Mouse (Mus musculus) intestine, embryonic 14.5 days (tissue): Measurements from ENCODE around the gene Gm21953. TPM values are rescaled to one million over a fixed set of nuclear protein-coding genes. Genes with fewer than 3 reads are reported as not detected.
"Not testable (repeated sequence)": the region's sequence is repeated elsewhere in the genome, so short reads cannot be mapped to it uniquely, and the experiment has no call there.

Experiments
- ATAC-seq: fragments of 200-750 bp; cut with Nextera tagmentation; replicated peaks from 2 replicates; pipeline ENCODE4 v1.8.0; 2017; ENCODE audit warnings: low read depth, moderate number of reproducible peaks, moderate TSS enrichment, moderate library complexity; ENCODE audit not compliant: low FRiP score, low TSS enrichment
- DNase-seq: peaks from one replicate; pipeline ENCODE4 v3.0.0-alpha.2; 2018; ENCODE audit warnings: low spot score
- H3K27ac ChIP-seq: fragments of 300-500 bp; sonication (generic); 2 replicates; pipeline ENCODE4 v1.5.1; 2014; ENCODE audit warnings: low read depth, mild to moderate bottlenecking, control low read depth
- H3K27me3 ChIP-seq: fragments of 300-500 bp; sonication (generic); replicated peaks from 2 replicates; pipeline ENCODE4 v1.6.1; 2014; ENCODE audit warnings: low read length, control low read depth; ENCODE audit not compliant: control insufficient read depth, insufficient read depth
- H3K36me3 ChIP-seq: fragments of 300-500 bp; sonication (generic); 2 replicates; pipeline ENCODE4 v1.6.1; 2014; ENCODE audit warnings: low read length, control low read depth; ENCODE audit not compliant: control insufficient read depth, insufficient read depth
- H3K4me1 ChIP-seq: fragments of 300-500 bp; sonication (generic); replicated peaks from 2 replicates; pipeline ENCODE4 v1.6.1; 2014; ENCODE audit warnings: low read length, control low read depth, mixed read lengths; ENCODE audit not compliant: control insufficient read depth, insufficient read depth
- H3K4me2 ChIP-seq: fragments of 300-500 bp; sonication (generic); 2 replicates; pipeline ENCODE4 v1.6.1; 2014; ENCODE audit warnings: low read length
- H3K4me3 ChIP-seq: fragments of 300-500 bp; sonication (generic); 2 replicates; pipeline ENCODE4 v1.5.1; 2014; ENCODE audit warnings: low read depth, low read length, control low read depth, mixed read lengths
- H3K9ac ChIP-seq: fragments of 300-500 bp; sonication (generic); 2 replicates; pipeline ENCODE4 v1.6.1; 2014; ENCODE audit warnings: mild to moderate bottlenecking, low read length
- H3K9me3 ChIP-seq: fragments of 300-500 bp; sonication (generic); 2 replicates; pipeline ENCODE4 v1.6.1; 2016; ENCODE audit warnings: low read length, control low read depth; ENCODE audit not compliant: control insufficient read depth
- WGBS: fragments of 180-500 bp; shearing (Covaris S2); extraction: QIAGEN DNeasy Blood & Tissue Kit; methylation state at CpG from one replicate; pipeline ENCODE4 v1.1.7; 2014; 5-methylcytosine and 5-hydroxymethylcytosine counted together
- polyA plus RNA-seq: library from polyadenylated mRNA; unstranded; fragments of >200 nt; fragmentation: Nextera tagmentation; extraction: Ambion mirVana; gene quantifications from 2 replicates; pipeline ENCODE4 v1.2.1, GENCODE M21; 2014

Gene Gm21953
- not detected in 2 replicates for polyA plus RNA-seq

- not testable (repeated sequence) for H3K4me1 ChIP-seq, H3K36me3 ChIP-seq, H3K9me3 ChIP-seq, H3K27ac ChIP-seq, H3K4me2 ChIP-seq, DNase-seq, H3K9ac ChIP-seq, H3K4me3 ChIP-seq, H3K27me3 ChIP-seq, ATAC-seq
- WGBS, result no CpG with 5 or more reads among the region's 18 CpGs
These were observed at the start of gene Gm21953 for GRCm38 (mm10) chr4:42293967-42294366. Gene Gm21953, plus strand, starts transcription at chr4:42294267.

DNA sequence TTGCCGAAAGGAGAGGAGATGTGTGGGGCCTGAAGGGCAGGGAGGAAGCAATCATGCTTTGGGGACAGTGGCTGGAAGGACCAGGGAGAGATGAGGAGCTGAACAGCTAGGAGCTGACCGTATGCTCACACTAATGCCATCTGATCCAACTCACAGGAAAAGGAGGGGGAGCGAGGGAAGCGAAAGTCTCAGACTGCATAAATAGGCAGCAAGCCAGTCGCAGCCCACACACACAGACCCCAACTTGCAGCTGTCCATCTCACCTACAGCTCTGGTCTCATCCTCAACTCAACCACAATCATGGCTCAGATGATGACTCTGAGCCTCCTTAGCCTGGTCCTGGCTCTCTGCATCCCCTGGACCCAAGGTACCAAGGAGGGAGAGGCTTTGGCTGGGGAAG lies 38.6 kb upstream of the Gm21953 start, which contains the start of gene Ccl21b:
Gene Ccl21b, plus strand, starts transcription at position 301 of the 400 bp plus-strand sequence.
- not testable (repeated sequence) for H3K9me3 ChIP-seq, H3K9ac ChIP-seq, DNase-seq, H3K4me2 ChIP-seq, H3K4me3 ChIP-seq, H3K4me1 ChIP-seq, ATAC-seq, H3K27ac ChIP-seq, H3K27me3 ChIP-seq, H3K36me3 ChIP-seq
- no CpG with 5 or more reads among the region's 5 CpGs for WGBS

DNA sequence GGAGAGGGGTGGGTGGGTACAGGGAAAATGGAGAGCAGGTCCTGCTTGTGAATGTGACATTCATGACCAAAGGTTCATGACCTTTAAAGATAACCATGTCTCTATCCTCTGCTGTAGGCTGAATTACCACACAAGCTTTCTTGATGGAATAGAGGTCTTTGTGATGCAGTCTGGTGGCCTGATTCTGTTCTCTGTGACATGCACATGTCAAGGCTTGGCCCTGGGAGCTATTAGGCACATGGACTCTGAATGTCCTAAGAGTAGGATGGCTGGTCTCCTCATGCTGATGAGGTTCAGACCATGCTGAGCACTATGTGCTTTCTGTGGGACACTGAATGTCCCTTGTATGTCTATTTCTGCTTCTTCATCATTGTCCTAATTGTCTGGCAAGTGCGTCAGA lies 24.0 kb downstream of the Gm21953 start, which contains the start of gene Fam205a3:
Gene Fam205a3, plus strand, starts transcription at position 301 of the 400 bp plus-strand sequence.
- not testable (repeated sequence) for H3K4me1 ChIP-seq, ATAC-seq, H3K4me2 ChIP-seq, H3K27me3 ChIP-seq, H3K9ac ChIP-seq, DNase-seq, H3K27ac ChIP-seq, H3K4me3 ChIP-seq, H3K9me3 ChIP-seq, H3K36me3 ChIP-seq
- no CpG with 5 or more reads among the region's 1 CpGs for WGBS

Other genes with a start within 250 kb of the Gm21953 start
- gene Gm3893, start 203.1 kb upstream of the Gm21953 start, polyA plus RNA-seq, result not detected in 2 replicates
- gene Gm13304, start 179.4 kb upstream of the Gm21953 start, polyA plus RNA-seq, result not detected in 2 replicates
- not detected in 2 replicates for gene Gm13306, start 140.8 kb upstream of the Gm21953 start, polyA plus RNA-seq
- gene Gm13305, start 125.7 kb upstream of the Gm21953 start, polyA plus RNA-seq, result not detected in 2 replicates
- not detected in 2 replicates for gene Gm10600, start 53.6 kb upstream of the Gm21953 start, polyA plus RNA-seq
- gene Ccl21b, start 38.5 kb upstream of the Gm21953 start, polyA plus RNA-seq, result not detected in 2 replicates
- gene Fam205a3, start 24.1 kb downstream of the Gm21953 start, polyA plus RNA-seq, result 0.05 TPM in 1 of 2 replicates, not detected in the other
- gene Gm21586, start 145.1 kb downstream of the Gm21953 start, polyA plus RNA-seq, result not detected in 2 replicates
- 0.15 and 0.16 TPM in 2 replicates for gene Gm2163, start 172.5 kb downstream of the Gm21953 start, polyA plus RNA-seq
- gene Fam205a2, start 233.9 kb downstream of the Gm21953 start, polyA plus RNA-seq, result 0.05 TPM in 1 of 2 replicates, not detected in the other